Mouse (Mus musculus): Measurements from ENCODE around the gene Myom3.

GRCm38 (mm10) chr4:135814896-135815295 lies 55.4 kb downstream of the Myom3 start:
- no peak for TF ChIP-seq CTCF (IDR thresholded peaks at IDR 0.05)
- TF ChIP-seq EP300 (IDR thresholded peaks at IDR 0.05), result no peak

Data from lung, postnatal 0 days (tissue).